Mouse (Mus musculus): ENCODE results near the gene Brd2.

DNA sequence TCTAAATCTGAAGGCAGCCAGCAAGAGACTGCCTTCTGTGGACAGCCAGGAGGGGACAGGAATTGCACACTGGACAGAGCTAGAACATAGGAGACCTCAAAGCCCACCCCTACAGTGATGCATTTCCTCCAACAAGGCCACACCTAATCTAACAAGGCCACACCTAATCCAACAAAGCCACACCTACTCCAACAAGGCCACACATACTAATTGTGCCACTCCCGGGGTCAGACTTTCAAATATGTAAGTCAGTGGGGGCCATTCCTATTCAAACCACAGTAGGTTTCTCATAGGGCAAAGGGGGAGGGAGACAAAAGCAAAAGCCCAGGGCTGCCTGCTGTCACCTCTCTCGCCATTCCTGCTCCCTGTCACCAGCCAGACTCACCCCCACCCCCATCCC lies 35.0 kb downstream of the Brd2 start:
- TF ChIP-seq GATA1 (IDR thresholded peaks at IDR 0.05; ENCODE audit: borderline replicate concordance, low read length) = no peak
- no peak for TF ChIP-seq FLI1 (IDR thresholded peaks at IDR 0.05; ENCODE audit: low read length)
